ENCODE assay signal across 21 mouse cellular contexts in genomic region chr4:102809296-102809695, GRCm38 (mm10).
"Had no signal": no experiment of that assay in that cellular context is flagged by ENCODE, and none has a peak within 500 bp of the region (broad histone marks: within the 10 kb centered on the region; RNA-seq: fewer than 3 reads in every experiment).

No protein-coding gene starts in this region.

- H3K27ac ChIP-seq: heart, embryonic 10.5 days; hindbrain, embryonic 13.5 days; hindbrain, embryonic 15.5 days; hindbrain, postnatal 0 days; layer of hippocampus, adult 2 months; left cerebral cortex, adult 2 months; limb, embryonic 10.5 days; limb, embryonic 12.5 days; liver, embryonic 14.5 days had no signal

- H3K4me3 ChIP-seq: heart, embryonic 10.5 days; heart, embryonic 12.5 days; hindbrain, embryonic 13.5 days; hindbrain, embryonic 15.5 days; layer of hippocampus, adult 2 months; left cerebral cortex, adult 2 months; limb, embryonic 10.5 days; limb, embryonic 12.5 days had no signal

- H3K36me3 ChIP-seq: heart, embryonic 10.5 days; heart, embryonic 12.5 days; hindbrain, embryonic 13.5 days; hindbrain, embryonic 15.5 days; limb, embryonic 10.5 days; limb, embryonic 12.5 days had no signal

- H3K4me1 ChIP-seq: heart, embryonic 12.5 days had no signal

- H3K27me3 ChIP-seq: heart, embryonic 12.5 days; hindbrain, embryonic 13.5 days; hindbrain, embryonic 15.5 days; limb, embryonic 12.5 days had no signal

- H3K9ac ChIP-seq: forebrain, postnatal 0 days; heart, embryonic 12.5 days; hindbrain, embryonic 13.5 days; hindbrain, embryonic 15.5 days; limb, embryonic 12.5 days; liver, embryonic 14.5 days had no signal

- DNase-seq: forebrain, postnatal 0 days; gastrocnemius, postnatal 14 days; gastrocnemius, postnatal 36 days; heart, adult 18-20 months; heart, postnatal 10 days; heart, postnatal 36 days; kidney, adult 11 months; kidney, adult 8-10 months; kidney, postnatal 10 days; kidney, postnatal 25 days; kidney, postnatal 4 days had no signal
